Mouse (Mus musculus): ENCODE measurements around the gene Gadl1. TPM values are rescaled to one million over a fixed set of nuclear protein-coding genes. Genes with fewer than 3 reads are reported as not detected.
A peak's percentile ranks its signal among the peaks of the same experiment; 100 is the strongest.

The Gadl1 gene
- polyA plus RNA-seq, 1 experiment from 2014 or later: 0.54 TPM

GRCm38 (mm10) chr9:115934288-115934687 is 25.0 kb downstream of the Gadl1 start:
- Histone ChIP-seq H3K36me3 (ENCODE audit: insufficient read depth) (no peaks in the 10 kb centered on the region), H3K27me3 (ENCODE audit: insufficient read depth, low read length) (no peaks in the 10 kb centered on the region), H3K9me3 (ENCODE audit: low read depth, low read length) (no peaks in the 10 kb centered on the region), H3K4me1 (ENCODE audit: insufficient read depth) (no peaks in the 10 kb centered on the region), H3K27ac (ENCODE audit: low read depth) (no peak overlapping the region), H3K4me2 (no peak overlapping the region), H3K4me3 (ENCODE audit: low read depth, low read length) (no peak overlapping the region), H3K9ac (no peak overlapping the region)
- DNase-seq (no peak), ATAC-seq (ENCODE audit: insufficient read depth) (no peak)
- no peak for TF ChIP-seq CTCF (IDR thresholded peaks at IDR 0.05; ENCODE audit: low read depth)
- WGBS: 82% methylated on average over 11 of the region's 11 CpGs

GRCm38 (mm10) chr9:115936350-115936749 is 27.1 kb downstream of the Gadl1 start:
- H3K27ac ChIP-seq (ENCODE audit: low read depth): no peak overlapping the region
- H3K27me3 ChIP-seq (ENCODE audit: insufficient read depth, low read length): no peaks in the 10 kb centered on the region
- TF ChIP-seq CTCF (IDR thresholded peaks at IDR 0.05; ENCODE audit: low read depth): no peak
- no peak for DNase-seq
- H3K4me2 ChIP-seq: no peak overlapping the region
- no peak overlapping the region for H3K9ac ChIP-seq
- ATAC-seq (ENCODE audit: insufficient read depth): no peak
- WGBS: 53% methylated on average over 2 of the region's 2 CpGs
- no peaks in the 10 kb centered on the region for H3K4me1 ChIP-seq (ENCODE audit: insufficient read depth)
- H3K36me3 ChIP-seq (ENCODE audit: insufficient read depth): no peaks in the 10 kb centered on the region
- no peaks in the 10 kb centered on the region for H3K9me3 ChIP-seq (ENCODE audit: low read depth, low read length)
- H3K4me3 ChIP-seq (ENCODE audit: low read depth, low read length): no peak overlapping the region

- Histone ChIP-seq H3K27me3 (ENCODE audit: insufficient read depth, low read length) (no peaks in the 10 kb centered on the region), H3K4me1 (ENCODE audit: insufficient read depth) (no peaks in the 10 kb centered on the region), H3K4me3 (ENCODE audit: low read depth, low read length) (no peak overlapping the region), H3K9me3 (ENCODE audit: low read depth, low read length) (no peaks in the 10 kb centered on the region), H3K36me3 (ENCODE audit: insufficient read depth) (no peaks in the 10 kb centered on the region), H3K4me2 (no peak overlapping the region), H3K27ac (ENCODE audit: low read depth) (no peak overlapping the region), H3K9ac (no peak overlapping the region)
- DNase-seq (no peak), ATAC-seq (ENCODE audit: insufficient read depth) (no peak)
- 95% methylated on average over 5 of the region's 5 CpGs for WGBS
- TF ChIP-seq CTCF (IDR thresholded peaks at IDR 0.05; ENCODE audit: low read depth): no peak
Observed at GRCm38 (mm10) chr9:115937915-115938314, 28.7 kb downstream of the Gadl1 start.

GRCm38 (mm10) chr9:115939420-115939819 is 30.2 kb downstream of the Gadl1 start:
- Histone ChIP-seq H3K9ac (no peak overlapping the region), H3K9me3 (ENCODE audit: low read depth, low read length) (no peaks in the 10 kb centered on the region), H3K27ac (ENCODE audit: low read depth) (no peak overlapping the region), H3K36me3 (ENCODE audit: insufficient read depth) (no peaks in the 10 kb centered on the region), H3K27me3 (ENCODE audit: insufficient read depth, low read length) (no peaks in the 10 kb centered on the region), H3K4me2 (no peak overlapping the region), H3K4me3 (ENCODE audit: low read depth, low read length) (no peak overlapping the region), H3K4me1 (ENCODE audit: insufficient read depth) (no peaks in the 10 kb centered on the region)
- DNase-seq (no peak), ATAC-seq (ENCODE audit: insufficient read depth) (no peak)
- WGBS: 77% methylated on average over 3 of the region's 3 CpGs
- no peak for TF ChIP-seq CTCF (IDR thresholded peaks at IDR 0.05; ENCODE audit: low read depth)

GRCm38 (mm10) chr9:115941171-115941570 is 31.9 kb downstream of the Gadl1 start:
- no peak for TF ChIP-seq CTCF (IDR thresholded peaks at IDR 0.05; ENCODE audit: low read depth)
- WGBS: 22% methylated on average over 8 of the region's 8 CpGs

GRCm38 (mm10) chr9:115942486-115942885 is 33.2 kb downstream of the Gadl1 start:
- ATAC-seq (ENCODE audit: insufficient read depth) (no peak), DNase-seq (no peak)
- Histone ChIP-seq H3K4me3 (ENCODE audit: low read depth, low read length) (no peak overlapping the region), H3K4me1 (ENCODE audit: insufficient read depth) (no peaks in the 10 kb centered on the region), H3K9ac (no peak overlapping the region), H3K4me2 (no peak overlapping the region), H3K9me3 (ENCODE audit: low read depth, low read length) (no peaks in the 10 kb centered on the region), H3K27me3 (ENCODE audit: insufficient read depth, low read length) (no peaks in the 10 kb centered on the region), H3K36me3 (ENCODE audit: insufficient read depth) (no peaks in the 10 kb centered on the region), H3K27ac (ENCODE audit: low read depth) (no peak overlapping the region)
- TF ChIP-seq CTCF (IDR thresholded peaks at IDR 0.05; ENCODE audit: low read depth): no peak
- 70% methylated on average over 4 of the region's 4 CpGs for WGBS

More at GRCm38 (mm10) chr9:115941171-115941570, 31.9 kb downstream of the Gadl1 start:
- Histone ChIP-seq H3K9ac (no peak overlapping the region), H3K27me3 (ENCODE audit: insufficient read depth, low read length) (no peaks in the 10 kb centered on the region), H3K4me1 (ENCODE audit: insufficient read depth) (no peaks in the 10 kb centered on the region), H3K4me2 (no peak overlapping the region), H3K27ac (ENCODE audit: low read depth) (peak overlapping the region; percentile 24; the same call in 1 of the 2 replicates), H3K4me3 (ENCODE audit: low read depth, low read length) (no peak overlapping the region), H3K36me3 (ENCODE audit: insufficient read depth) (no peaks in the 10 kb centered on the region), H3K9me3 (ENCODE audit: low read depth, low read length) (no peaks in the 10 kb centered on the region)
- ATAC-seq (ENCODE audit: insufficient read depth) (no peak), DNase-seq (peak; percentile 15)

- no peak overlapping the region; the same call in 1 of the 2 replicates for H3K9ac ChIP-seq
- 28% methylated on average over 7 of the region's 7 CpGs for WGBS
- no peak overlapping the region for H3K27ac ChIP-seq (ENCODE audit: low read depth)
- no peak overlapping the region for H3K4me3 ChIP-seq (ENCODE audit: low read depth, low read length)
- H3K9me3 ChIP-seq (ENCODE audit: low read depth, low read length): no peaks in the 10 kb centered on the region
- no peaks in the 10 kb centered on the region for H3K36me3 ChIP-seq (ENCODE audit: insufficient read depth)
- ATAC-seq (ENCODE audit: insufficient read depth): no peak
- no peak overlapping the region for H3K4me2 ChIP-seq
- H3K27me3 ChIP-seq (ENCODE audit: insufficient read depth, low read length): no peaks in the 10 kb centered on the region
- DNase-seq: peak; percentile 21
- no peaks in the 10 kb centered on the region for H3K4me1 ChIP-seq (ENCODE audit: insufficient read depth)
- no peak for TF ChIP-seq CTCF (IDR thresholded peaks at IDR 0.05; ENCODE audit: low read depth)
Observed at GRCm38 (mm10) chr9:115942989-115943388, 33.7 kb downstream of the Gadl1 start.

Data from lung, embryonic 14.5 days (tissue).